Mouse (Mus musculus) limb, embryonic 14.5 days (tissue): ENCODE results near the gene Strn. TPM values are rescaled to one million over a fixed set of nuclear protein-coding genes. Genes with fewer than 3 reads are reported as not detected.
"Not testable (repeated sequence)": the region's sequence is repeated elsewhere in the genome, so short reads cannot be mapped to it uniquely, and the experiment has no call there.

Experiments used
- ATAC-seq: fragments of 200-750 bp; cut with Nextera tagmentation; 2 replicates; pipeline ENCODE4 v1.8.0; 2017; ENCODE audit warnings: low read depth, moderate number of reproducible peaks, moderate TSS enrichment; ENCODE audit not compliant: low FRiP score
- DNase-seq: peaks from one replicate; pipeline ENCODE4 v3.0.0-alpha.2; 2015; ENCODE audit warnings: low spot score
- H3K27ac ChIP-seq: fragments of 300-500 bp; sonication (generic); replicated peaks from 2 replicates; pipeline ENCODE4 v1.5.1; 2014; ENCODE audit warnings: low read depth, mild to moderate bottlenecking, low read length, moderate library complexity, mixed read lengths
- H3K27me3 ChIP-seq: fragments of 300-500 bp; sonication (generic); 2 replicates; pipeline ENCODE4 v1.6.1; 2014; ENCODE audit warnings: low read length, mixed read lengths; ENCODE audit not compliant: control insufficient read depth, insufficient read depth
- H3K36me3 ChIP-seq: fragments of 300-500 bp; sonication (generic); 2 replicates; pipeline ENCODE4 v1.6.1; 2014; ENCODE audit warnings: mild to moderate bottlenecking, low read length, moderate library complexity, mixed read lengths; ENCODE audit not compliant: control insufficient read depth, insufficient read depth
- H3K4me1 ChIP-seq: fragments of 300-500 bp; sonication (generic); 2 replicates; pipeline ENCODE4 v1.6.1; 2014; ENCODE audit warnings: antibody characterized with exemption, low read length, mixed read lengths; ENCODE audit not compliant: control insufficient read depth, insufficient read depth
- H3K4me2 ChIP-seq: fragments of 300-500 bp; sonication (generic); replicated peaks from 2 replicates; pipeline ENCODE4 v1.6.1; 2014; ENCODE audit warnings: low read depth, mild to moderate bottlenecking, low read length, moderate library complexity; ENCODE audit not compliant: severe bottlenecking
- H3K4me3 ChIP-seq: fragments of 300-500 bp; sonication (generic); replicated peaks from 2 replicates; pipeline ENCODE4 v1.5.1; 2014; ENCODE audit warnings: low read length
- H3K9ac ChIP-seq: fragments of 300-500 bp; sonication (generic); 2 replicates; pipeline ENCODE4 v1.6.1; 2014; ENCODE audit warnings: mild to moderate bottlenecking, low read depth, low read length, moderate library complexity; ENCODE audit not compliant: severe bottlenecking
- H3K9me3 ChIP-seq: fragments of 300-500 bp; sonication (generic); 2 replicates; pipeline ENCODE4 v1.6.1; 2016; ENCODE audit warnings: low read length; ENCODE audit not compliant: control insufficient read depth
- POLR2A ChIP-seq: fragments of 200-500 bp; IDR thresholded peaks from 2 replicates; pipeline ENCODE4 v1.8.0; 2012; ENCODE audit warnings: inconsistent platforms, mild to moderate bottlenecking, moderate library complexity, borderline replicate concordance; ENCODE audit not compliant: insufficient read depth, insufficient read length; ENCODE audit errors: extremely low read depth
- WGBS: fragments of 180-500 bp; shearing (Covaris S2); extraction: QIAGEN DNeasy Blood & Tissue Kit; methylation state at CpG from one replicate; pipeline ENCODE4 v1.1.7; 2014; 5-methylcytosine and 5-hydroxymethylcytosine counted together
- polyA plus RNA-seq, 2 experiments: library from polyadenylated mRNA; depleted of rRNA in 1 of 2; stranded (reverse) in 1 of 2; unstranded in 1 of 2; fragments of >200 nt; fragmentation: Nextera tagmentation in 1 of 2; extraction: Ambion mirVana in 1 of 2; gene quantifications; 2 replicates each; pipeline versions ENCODE4 v1.2.1 to v1.2.3; 2012 to 2014

The Strn gene
- polyA plus RNA-seq, 2 experiments = 7.2 to 8.5 TPM

- H3K4me3 ChIP-seq = no peak overlapping the region
- 67% methylated on average over 2 of the region's 2 CpGs for WGBS
- peaks cover 3% of the 10 kb centered on the region; the same call in 1 of the 2 replicates for H3K4me1 ChIP-seq
- H3K4me2 ChIP-seq = no peak overlapping the region
- DNase-seq = no peak
- H3K9ac ChIP-seq = no peak overlapping the region
- ATAC-seq = no peak
- H3K27ac ChIP-seq = no peak overlapping the region
- H3K36me3 ChIP-seq = no peaks in the 10 kb centered on the region
- no peaks in the 10 kb centered on the region for H3K27me3 ChIP-seq
- H3K9me3 ChIP-seq = peaks cover 8% of the 10 kb centered on the region
- no peak for TF ChIP-seq POLR2A
Measured at GRCm38 (mm10) chr17:78710258-78710657, 26.7 kb downstream of the Strn start.

DNA sequence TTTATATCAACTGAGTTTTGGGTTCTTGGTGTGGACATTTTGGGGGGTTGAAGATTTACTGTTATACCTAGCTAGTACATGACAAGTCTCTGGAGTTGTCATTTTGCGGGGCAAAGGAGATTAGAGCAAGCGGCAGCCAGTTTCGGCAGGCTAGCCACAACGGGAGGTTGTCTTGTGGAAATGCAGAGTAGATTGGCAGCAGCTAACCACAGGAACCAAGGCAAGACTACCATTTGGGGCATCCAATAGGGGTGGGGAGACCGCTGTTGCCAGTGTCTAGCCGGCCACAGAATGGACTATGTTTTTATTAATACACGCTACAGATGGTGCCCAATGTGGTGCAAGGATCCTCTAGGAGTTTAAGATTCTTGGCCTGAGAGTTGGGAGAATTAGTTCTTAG lies 28.6 kb downstream of the Strn start:
- ATAC-seq (no peak), DNase-seq (no peak)
- WGBS = 91% methylated on average over 7 of the region's 7 CpGs
- Histone ChIP-seq H3K9ac (no peak overlapping the region), H3K4me2 (no peak overlapping the region), H3K27me3 (no peaks in the 10 kb centered on the region), H3K36me3 (no peaks in the 10 kb centered on the region; the same call in 1 of the 2 replicates), H3K9me3 (peaks cover 9% of the 10 kb centered on the region), H3K27ac (no peak overlapping the region), H3K4me1 (no peaks in the 10 kb centered on the region), H3K4me3 (no peak overlapping the region)
- TF ChIP-seq POLR2A = no peak

- ATAC-seq (no peak), DNase-seq (no peak)
- no peak for TF ChIP-seq POLR2A
- 90% methylated on average over 7 of the region's 7 CpGs for WGBS
- Histone ChIP-seq H3K9me3 (peaks cover 9% of the 10 kb centered on the region), H3K4me2 (no peak overlapping the region), H3K27me3 (no peaks in the 10 kb centered on the region), H3K36me3 (peaks cover 6% of the 10 kb centered on the region), H3K9ac (no peak overlapping the region), H3K4me1 (no peaks in the 10 kb centered on the region), H3K4me3 (no peak overlapping the region), H3K27ac (no peak overlapping the region)
Measured at GRCm38 (mm10) chr17:78702988-78703387, 34.0 kb downstream of the Strn start.

DNA sequence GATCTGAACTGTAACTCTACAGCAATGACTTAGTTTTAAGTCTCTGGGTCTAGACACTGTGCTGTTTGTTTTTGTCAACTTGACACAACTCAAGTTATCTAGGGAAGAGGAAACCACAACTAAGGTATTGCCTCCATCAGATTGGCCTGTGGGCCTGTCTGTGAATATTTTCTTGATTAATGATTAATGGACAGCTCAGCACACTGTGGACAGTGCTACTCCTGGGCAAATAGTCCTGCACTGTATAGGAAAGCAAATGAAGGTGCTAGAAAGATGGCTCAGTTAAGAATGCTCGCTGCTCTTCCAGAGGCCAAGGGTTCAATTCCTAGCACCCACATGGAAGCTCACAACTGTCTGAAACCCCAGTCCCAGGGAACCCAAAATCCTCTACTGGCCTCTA lies 38.0 kb downstream of the Strn start:
- no peak for TF ChIP-seq POLR2A
- Histone ChIP-seq H3K27me3 (no peaks in the 10 kb centered on the region), H3K9me3 (no peaks in the 10 kb centered on the region), H3K4me2 (no peak overlapping the region), H3K9ac (no peak overlapping the region), H3K36me3 (peaks cover 6% of the 10 kb centered on the region), H3K4me3 (no peak overlapping the region), H3K4me1 (no peaks in the 10 kb centered on the region), H3K27ac (no peak overlapping the region)
- DNase-seq (no peak), ATAC-seq (no peak)
- WGBS = 94% methylated on average over 1 of the region's 1 CpGs

DNA sequence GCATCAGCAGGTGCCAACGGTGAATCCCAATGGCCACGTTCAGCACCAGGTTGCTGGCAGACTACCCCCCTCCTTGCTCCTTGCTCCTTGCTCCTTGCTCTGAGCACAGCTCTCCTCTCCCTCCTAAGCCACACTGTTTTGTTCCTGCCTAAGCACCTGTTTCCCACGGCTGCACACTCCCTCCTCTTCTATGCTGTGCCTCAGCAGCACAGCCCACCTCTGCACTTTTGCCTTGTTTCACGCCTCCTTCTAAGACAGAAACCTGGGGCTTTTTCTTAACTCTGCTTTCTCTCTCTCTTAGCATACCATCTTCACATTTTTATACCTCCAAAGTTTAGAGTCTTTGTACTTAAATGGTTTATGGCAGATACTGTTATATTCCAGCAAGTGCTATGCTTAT lies 39.5 kb downstream of the Strn start:
- DNase-seq = no peak
- no peak overlapping the region for H3K4me3 ChIP-seq
- no peak for TF ChIP-seq POLR2A
- no peaks in the 10 kb centered on the region for H3K27me3 ChIP-seq
- WGBS = 90% methylated on average over 4 of the region's 4 CpGs
- no peak overlapping the region for H3K4me2 ChIP-seq
- ATAC-seq = no peak
- peaks cover 6% of the 10 kb centered on the region; the same call in 1 of the 2 replicates for H3K36me3 ChIP-seq
- H3K9ac ChIP-seq = no peak overlapping the region
- no peaks in the 10 kb centered on the region for H3K4me1 ChIP-seq
- H3K27ac ChIP-seq = no peak overlapping the region
- H3K9me3 ChIP-seq = no peaks in the 10 kb centered on the region

- no peak for ATAC-seq
- TF ChIP-seq POLR2A = no peak
Measured at GRCm38 (mm10) chr17:78696922-78697321, 40.1 kb downstream of the Strn start.

DNA sequence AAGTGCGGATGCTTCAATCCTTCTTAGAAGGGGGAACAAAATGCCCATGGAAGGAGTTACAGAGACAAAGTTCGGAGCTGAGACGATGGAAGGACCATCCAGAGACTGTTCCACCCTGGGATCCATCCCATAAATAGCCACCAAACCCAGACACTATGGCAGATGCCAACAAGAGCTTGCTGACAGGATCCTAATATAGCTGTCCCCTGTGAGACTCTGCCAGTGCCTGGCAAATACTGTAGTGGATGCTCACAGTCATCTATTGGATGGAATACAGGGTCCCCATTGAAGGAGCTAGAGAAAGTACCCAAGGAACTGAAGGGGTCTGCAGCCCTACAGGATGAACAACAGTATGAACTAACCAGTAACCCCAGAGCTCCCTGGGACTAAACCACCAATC lies 47.8 kb downstream of the Strn start:
- not testable (repeated sequence) for H3K9ac ChIP-seq, H3K4me1 ChIP-seq, ATAC-seq, H3K27me3 ChIP-seq, H3K27ac ChIP-seq, H3K9me3 ChIP-seq, H3K4me2 ChIP-seq, H3K4me3 ChIP-seq, DNase-seq
- H3K36me3 ChIP-seq = peaks cover 22% of the 10 kb centered on the region
- 96% methylated on average over 3 of the region's 3 CpGs for WGBS

More at GRCm38 (mm10) chr17:78696922-78697321, 40.1 kb downstream of the Strn start:
- no peaks in the 10 kb centered on the region for H3K27me3 ChIP-seq
- H3K9ac ChIP-seq = no peak overlapping the region
- 83% methylated on average over 5 of the region's 5 CpGs for WGBS
- H3K27ac ChIP-seq = no peak overlapping the region
- peaks cover 6% of the 10 kb centered on the region; the same call in 1 of the 2 replicates for H3K36me3 ChIP-seq
- H3K4me3 ChIP-seq = no peak overlapping the region
- no peak overlapping the region for H3K4me2 ChIP-seq
- no peaks in the 10 kb centered on the region for H3K4me1 ChIP-seq
- no peak for DNase-seq
- H3K9me3 ChIP-seq = no peaks in the 10 kb centered on the region
